Mouse (Mus musculus): ENCODE results near the gene Cdh23.

DNA sequence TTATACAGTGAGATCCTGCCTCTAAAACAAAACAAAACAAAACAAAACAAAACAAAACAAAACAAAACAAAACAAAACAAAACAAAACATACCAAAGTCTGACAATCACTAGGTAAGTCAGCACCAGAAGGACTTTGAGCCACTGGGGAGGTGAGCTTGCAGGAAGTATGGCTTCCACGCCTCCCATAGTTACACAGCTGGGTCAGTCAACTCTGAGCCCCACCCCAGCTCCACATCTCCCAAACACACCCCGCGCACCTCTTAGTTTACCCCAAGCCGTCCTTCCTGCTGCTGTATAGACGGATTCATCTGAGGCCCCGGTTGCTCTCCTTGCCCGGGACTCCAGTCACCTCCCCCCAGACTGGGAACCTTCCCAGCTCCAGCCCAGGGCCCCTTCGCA lies 241.1 kb downstream of the Cdh23 start:
- TF ChIP-seq CTCF (IDR thresholded peaks at IDR 0.05; ENCODE audit: low read depth) (no peak), EP300 (IDR thresholded peaks at IDR 0.05; ENCODE audit: low read depth) (no peak)

Measured in heart, postnatal 0 days (tissue).